Mouse (Mus musculus): Measurements from ENCODE around the gene Zfp53. TPM values are rescaled to one million over a fixed set of nuclear protein-coding genes. Genes with fewer than 3 reads are reported as not detected.

Zfp53 gene
- polyA plus RNA-seq, 1 experiment from 2014 or later, result 5.9 TPM

- TF ChIP-seq CTCF (IDR thresholded peaks at IDR 0.05; ENCODE audit: low read depth), result no peak
- Histone ChIP-seq H3K4me3 (ENCODE audit: low read depth, low read length) (peak overlapping the region; percentile 56), H3K4me2 (replicated peaks; ENCODE audit: low read depth) (peak overlapping the region; percentile 87), H3K27ac (ENCODE audit: low read depth, low read length) (peak overlapping the region; percentile 91), H3K9ac (ENCODE audit: low read depth, low read length) (peak overlapping the region; percentile 64), H3K27me3 (replicated peaks; ENCODE audit: control insufficient read depth, insufficient read depth, low read length) (no peaks in the 10 kb centered on the region), H3K4me1 (replicated peaks; ENCODE audit: control insufficient read depth, insufficient read depth, low read length) (no peaks in the 10 kb centered on the region), H3K36me3 (ENCODE audit: control insufficient read depth, insufficient read depth) (no peaks in the 10 kb centered on the region), H3K9me3 (ENCODE audit: control insufficient read depth) (no peaks in the 10 kb centered on the region)
- ATAC-seq, result no peak
- WGBS, result 21% methylated on average over 4 of the region's 4 CpGs
These were observed 28.4 kb downstream of the Zfp53 start for GRCm38 (mm10) chr17:21517130-21517671.

DNA sequence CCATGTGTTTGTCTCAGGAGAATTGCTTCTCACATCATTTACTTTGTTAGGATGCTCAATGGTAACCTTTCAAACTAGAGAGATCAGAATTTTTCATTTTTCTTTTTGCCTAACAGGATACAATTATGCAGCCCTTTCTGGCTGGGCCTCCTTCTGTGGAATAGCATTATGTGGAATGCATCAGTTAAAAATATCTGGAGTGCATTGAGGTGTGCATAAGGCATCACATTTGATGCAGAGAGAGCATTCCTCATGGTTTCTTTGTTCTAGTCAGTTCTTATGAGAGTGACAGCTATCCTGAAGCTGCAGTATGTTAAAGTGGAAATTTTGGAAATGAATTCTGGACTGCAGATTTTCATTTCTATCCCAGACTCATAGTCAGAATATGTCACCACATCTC lies 37.5 kb downstream of the Zfp53 start:
- no peaks in the 10 kb centered on the region for H3K27me3 ChIP-seq (replicated peaks; ENCODE audit: control insufficient read depth, insufficient read depth, low read length)
- H3K36me3 ChIP-seq (ENCODE audit: control insufficient read depth, insufficient read depth), result no peaks in the 10 kb centered on the region
- TF ChIP-seq CTCF (IDR thresholded peaks at IDR 0.05; ENCODE audit: low read depth), result no peak
- no peak overlapping the region for H3K4me2 ChIP-seq (replicated peaks; ENCODE audit: low read depth)
- H3K9ac ChIP-seq (ENCODE audit: low read depth, low read length), result no peak overlapping the region
- H3K27ac ChIP-seq (ENCODE audit: low read depth, low read length), result no peak overlapping the region
- H3K9me3 ChIP-seq (ENCODE audit: control insufficient read depth), result no peaks in the 10 kb centered on the region
- H3K4me3 ChIP-seq (ENCODE audit: low read depth, low read length), result no peak overlapping the region
- no peak for ATAC-seq
- H3K4me1 ChIP-seq (replicated peaks; ENCODE audit: control insufficient read depth, insufficient read depth, low read length), result no peaks in the 10 kb centered on the region

DNA sequence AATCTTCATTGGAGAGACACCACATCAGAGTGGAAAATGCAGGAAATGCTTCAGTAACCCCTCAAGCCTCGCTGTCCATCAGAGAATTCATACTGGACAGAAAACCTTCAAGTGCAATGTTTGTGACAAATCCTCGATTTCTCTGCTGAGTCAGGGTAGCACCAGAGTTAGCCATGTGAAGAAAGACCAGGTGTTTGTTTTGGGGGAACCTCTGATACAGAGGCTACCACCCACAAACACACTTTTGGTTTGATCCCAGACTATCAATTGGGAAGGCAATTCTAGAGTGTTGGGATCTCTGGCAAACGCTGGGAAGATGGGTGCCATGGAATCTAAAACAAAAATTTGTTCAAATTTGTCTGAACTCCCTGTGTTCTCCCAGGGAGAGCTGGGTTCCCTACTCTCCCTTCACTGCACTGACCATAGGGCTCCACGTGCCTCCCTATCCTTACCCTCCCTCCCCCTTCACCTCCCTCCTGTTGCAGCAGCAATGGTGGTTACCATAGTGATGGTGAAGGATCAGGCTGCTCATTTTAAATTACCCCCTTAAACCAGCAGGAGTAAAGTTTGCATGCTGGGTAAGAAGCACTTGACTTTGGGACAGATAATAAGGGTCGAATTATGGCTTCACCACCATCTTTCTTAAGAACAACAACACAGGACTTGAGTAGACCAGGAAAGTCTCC lies 42.0 kb downstream of the Zfp53 start:
- Histone ChIP-seq H3K9me3 (ENCODE audit: control insufficient read depth) (no peaks in the 10 kb centered on the region), H3K4me3 (ENCODE audit: low read depth, low read length) (no peak overlapping the region), H3K27ac (ENCODE audit: low read depth, low read length) (no peak overlapping the region), H3K27me3 (replicated peaks; ENCODE audit: control insufficient read depth, insufficient read depth, low read length) (no peaks in the 10 kb centered on the region), H3K36me3 (ENCODE audit: control insufficient read depth, insufficient read depth) (no peaks in the 10 kb centered on the region), H3K4me1 (replicated peaks; ENCODE audit: control insufficient read depth, insufficient read depth, low read length) (0 out of 2 replicates have a peak, but pooled peaks cover 7% of the 10 kb centered on the region), H3K4me2 (replicated peaks; ENCODE audit: low read depth) (no peak overlapping the region), H3K9ac (ENCODE audit: low read depth, low read length) (no peak overlapping the region)
- 78% methylated on average over 5 of the region's 5 CpGs for WGBS
- no peak for ATAC-seq
- TF ChIP-seq CTCF (IDR thresholded peaks at IDR 0.05; ENCODE audit: low read depth), result no peak

DNA sequence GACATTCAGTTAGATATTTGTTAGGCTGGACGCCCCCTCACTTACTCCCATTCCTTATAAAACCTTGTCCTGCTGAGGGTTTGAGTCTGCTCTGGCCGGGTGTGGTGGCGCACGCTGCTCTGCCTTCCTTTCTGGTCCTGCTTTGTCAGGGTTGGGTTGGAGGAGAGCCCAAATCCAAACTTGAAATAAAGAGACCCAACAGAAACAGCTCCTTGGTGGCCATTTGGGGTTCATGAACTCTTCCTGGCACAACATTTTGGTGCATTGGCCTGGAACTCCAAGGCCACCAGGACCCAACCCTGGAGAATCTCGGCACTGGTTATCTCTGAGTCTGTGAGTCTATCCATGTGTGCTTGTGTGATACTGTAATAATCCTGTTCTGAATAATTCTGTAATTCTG lies 42.8 kb downstream of the Zfp53 start:
- 62% methylated on average over 5 of the region's 5 CpGs for WGBS
- Histone ChIP-seq H3K4me2 (replicated peaks; ENCODE audit: low read depth) (peak overlapping the region; percentile 87), H3K4me3 (ENCODE audit: low read depth, low read length) (peak overlapping the region; percentile 86), H3K27me3 (replicated peaks; ENCODE audit: control insufficient read depth, insufficient read depth, low read length) (no peaks in the 10 kb centered on the region), H3K9me3 (ENCODE audit: control insufficient read depth) (no peaks in the 10 kb centered on the region), H3K9ac (ENCODE audit: low read depth, low read length) (peak overlapping the region; percentile 94; the same call in 1 of the 2 replicates), H3K4me1 (replicated peaks; ENCODE audit: control insufficient read depth, insufficient read depth, low read length) (0 out of 2 replicates have a peak, but pooled peaks cover 7% of the 10 kb centered on the region), H3K36me3 (ENCODE audit: control insufficient read depth, insufficient read depth) (no peaks in the 10 kb centered on the region), H3K27ac (ENCODE audit: low read depth, low read length) (peak overlapping the region; percentile 95; the same call in 1 of the 2 replicates)
- ATAC-seq, result no peak
- no peak for TF ChIP-seq CTCF (IDR thresholded peaks at IDR 0.05; ENCODE audit: low read depth)

DNA sequence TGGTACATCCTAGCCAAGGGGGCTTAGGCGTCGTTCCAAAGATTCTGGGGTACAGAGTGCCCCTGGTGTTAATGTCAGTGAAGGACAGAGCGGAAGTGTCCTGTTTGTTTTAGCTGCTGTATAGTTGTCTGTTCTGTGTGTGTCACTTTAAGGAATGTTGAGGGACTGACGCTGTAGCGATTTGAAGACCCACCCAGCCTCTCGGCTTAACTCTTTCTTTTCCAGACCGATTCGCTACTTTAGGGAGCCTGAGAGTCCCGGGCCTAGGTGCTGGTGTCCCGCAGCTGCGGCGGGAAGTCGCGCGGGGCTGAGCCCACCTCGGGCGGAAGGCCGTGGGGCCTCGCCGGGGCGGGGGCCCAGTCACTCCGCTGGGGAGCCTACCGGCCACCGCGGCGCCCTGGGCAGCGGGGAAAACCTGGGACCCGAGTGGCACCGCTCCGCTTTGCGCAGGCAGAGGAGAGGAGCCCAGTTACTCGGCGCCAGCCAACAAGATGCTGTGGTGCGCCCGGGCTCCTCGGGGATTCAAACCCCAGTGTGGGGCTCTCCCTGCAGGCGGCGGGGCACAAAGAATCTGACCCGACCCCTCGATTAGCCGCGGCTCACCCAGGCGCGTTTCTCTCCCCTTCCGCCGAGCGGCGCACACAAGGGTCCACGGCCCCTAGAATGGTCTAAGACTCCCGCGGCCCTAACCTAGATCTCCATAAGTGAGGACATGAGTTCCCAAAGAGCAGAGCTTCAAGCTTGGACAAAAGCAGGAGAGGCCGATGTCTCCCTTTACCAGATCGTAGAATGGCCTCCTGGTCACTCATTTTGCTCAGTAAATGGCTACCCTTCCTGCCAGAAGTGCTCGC lies 43.5 kb downstream of the Zfp53 start:
- Histone ChIP-seq H3K4me1 (replicated peaks; ENCODE audit: control insufficient read depth, insufficient read depth, low read length) (0 out of 2 replicates have a peak, but pooled peaks cover 7% of the 10 kb centered on the region), H3K4me3 (ENCODE audit: low read depth, low read length) (peak overlapping the region; percentile 86), H3K27ac (ENCODE audit: low read depth, low read length) (peak overlapping the region; percentile 95), H3K36me3 (ENCODE audit: control insufficient read depth, insufficient read depth) (no peaks in the 10 kb centered on the region), H3K9ac (ENCODE audit: low read depth, low read length) (peak overlapping the region; percentile 94), H3K4me2 (replicated peaks; ENCODE audit: low read depth) (peak overlapping the region; percentile 87), H3K9me3 (ENCODE audit: control insufficient read depth) (no peaks in the 10 kb centered on the region), H3K27me3 (replicated peaks; ENCODE audit: control insufficient read depth, insufficient read depth, low read length) (no peaks in the 10 kb centered on the region)
- peak; percentile 54 for TF ChIP-seq CTCF (IDR thresholded peaks at IDR 0.05; ENCODE audit: low read depth)
- under 1% methylated on average over 54 of the region's 54 CpGs for WGBS
- ATAC-seq, result peak; percentile 81

DNA sequence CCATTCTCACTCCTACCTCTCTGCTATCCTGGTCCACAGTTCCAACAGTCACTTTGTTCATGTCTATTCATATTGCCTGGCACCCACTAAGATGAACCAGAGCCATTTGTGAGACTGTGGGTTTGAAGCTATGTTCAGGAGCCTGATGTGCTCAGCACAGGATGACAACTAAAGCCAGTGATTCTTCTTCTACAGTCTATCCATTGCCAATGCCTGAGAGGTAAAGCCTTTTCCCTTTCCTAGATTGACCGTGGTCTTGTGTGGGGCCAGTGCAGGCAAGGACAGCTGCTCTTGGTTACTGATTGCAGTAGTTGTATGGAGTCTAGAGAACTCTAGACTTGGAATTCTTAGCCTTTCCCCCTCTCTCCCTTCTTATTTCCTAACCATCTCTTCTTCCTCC lies 45.2 kb downstream of the Zfp53 start:
- 0 out of 2 replicates have a peak, but pooled peaks cover 7% of the 10 kb centered on the region for H3K4me1 ChIP-seq (replicated peaks; ENCODE audit: control insufficient read depth, insufficient read depth, low read length)
- WGBS, result 85% methylated on average over 1 of the region's 1 CpGs
- H3K27me3 ChIP-seq (replicated peaks; ENCODE audit: control insufficient read depth, insufficient read depth, low read length), result no peaks in the 10 kb centered on the region
- no peaks in the 10 kb centered on the region for H3K9me3 ChIP-seq (ENCODE audit: control insufficient read depth)
- no peak overlapping the region; the same call in 1 of the 2 replicates for H3K4me2 ChIP-seq (replicated peaks; ENCODE audit: low read depth)
- no peak overlapping the region for H3K4me3 ChIP-seq (ENCODE audit: low read depth, low read length)
- no peak overlapping the region for H3K27ac ChIP-seq (ENCODE audit: low read depth, low read length)
- H3K36me3 ChIP-seq (ENCODE audit: control insufficient read depth, insufficient read depth), result no peaks in the 10 kb centered on the region
- H3K9ac ChIP-seq (ENCODE audit: low read depth, low read length), result no peak overlapping the region
- no peak for ATAC-seq
- TF ChIP-seq CTCF (IDR thresholded peaks at IDR 0.05; ENCODE audit: low read depth), result no peak
